Mouse (Mus musculus) hindbrain, postnatal 0 days (tissue): ENCODE results near the gene Pparg. TPM values are rescaled to one million over a fixed set of nuclear protein-coding genes. Genes with fewer than 3 reads are reported as not detected.

Experiments
- ATAC-seq: fragments of 200-750 bp; cut with Nextera tagmentation; 2 replicates; pipeline ENCODE4 v1.8.0; 2017; ENCODE audit warnings: mild to moderate bottlenecking, moderate TSS enrichment, moderate library complexity
- DNase-seq: peaks from one replicate; pipeline ENCODE4 v3.0.0-alpha.2; 2015; ENCODE audit warnings: low spot score
- H3K27ac ChIP-seq: fragments of 300-500 bp; sonication (generic); 2 replicates; pipeline ENCODE4 v1.5.1; 2014; ENCODE audit warnings: mild to moderate bottlenecking
- H3K27me3 ChIP-seq: fragments of 300-500 bp; sonication (generic); 2 replicates; pipeline ENCODE4 v1.6.1; 2014; ENCODE audit warnings: low read length, mixed read lengths; ENCODE audit not compliant: insufficient read depth
- H3K36me3 ChIP-seq: fragments of 300-500 bp; sonication (generic); 2 replicates; pipeline ENCODE4 v1.6.1; 2014; ENCODE audit warnings: low read length, mixed read lengths; ENCODE audit not compliant: insufficient read depth
- H3K4me1 ChIP-seq: fragments of 300-500 bp; sonication (generic); 2 replicates; pipeline ENCODE4 v1.6.1; 2014; ENCODE audit warnings: antibody characterized with exemption, low read length, mixed read lengths; ENCODE audit not compliant: insufficient read depth
- H3K4me2 ChIP-seq: fragments of 300-500 bp; sonication (generic); 2 replicates; pipeline ENCODE4 v1.6.1; 2014; ENCODE audit warnings: low read depth, mild to moderate bottlenecking, low read length, moderate library complexity, mixed read lengths
- H3K4me3 ChIP-seq: fragments of 300-500 bp; sonication (generic); 2 replicates; pipeline ENCODE4 v1.5.1; 2014; ENCODE audit warnings: low read length
- H3K9ac ChIP-seq: fragments of 300-500 bp; sonication (generic); replicated peaks from 2 replicates; pipeline ENCODE4 v1.6.1; 2014; ENCODE audit warnings: mild to moderate bottlenecking, low read length, moderate library complexity, mixed read lengths
- H3K9me3 ChIP-seq: fragments of 300-500 bp; sonication (generic); 2 replicates; pipeline ENCODE4 v1.6.1; 2016; ENCODE audit warnings: low read length, mixed read lengths
- CTCF ChIP-seq: IDR thresholded peaks from 2 replicates; pipeline ENCODE4 v1.5.1; 2016; ENCODE audit warnings: antibody characterized with exemption, control low read depth, low read depth
- WGBS: fragments of 180-500 bp; shearing (Covaris S2); extraction: QIAGEN DNeasy Blood & Tissue Kit; methylation state at CpG from one replicate; pipeline ENCODE4 v1.1.7; 2014; 5-methylcytosine and 5-hydroxymethylcytosine counted together
- polyA plus RNA-seq: library from polyadenylated mRNA; unstranded; fragments of >200 nt; fragmentation: Nextera tagmentation; extraction: Ambion mirVana; gene quantifications from 2 replicates; pipeline ENCODE4 v1.2.1, GENCODE M21; 2015
- total RNA-seq: library from RNA; depleted of rRNA; stranded (reverse); fragments of >200 nt; gene quantifications from 2 replicates; pipeline ENCODE4 v1.2.3, GENCODE M21; 2014

Pparg gene
- total and polyA plus RNA-seq, 2 experiments from 2014 or later, result 0.26 to 0.46 TPM

- TF ChIP-seq CTCF, result no peak
- no peak overlapping the region for H3K4me3 ChIP-seq
- H3K27me3 ChIP-seq, result no peaks in the 10 kb centered on the region
- no peaks in the 10 kb centered on the region for H3K36me3 ChIP-seq
- ATAC-seq (no peak), DNase-seq (no peak)
- H3K4me1 ChIP-seq, result no peaks in the 10 kb centered on the region
- no peak overlapping the region for H3K9ac ChIP-seq
- WGBS, result 91% methylated on average over 4 of the region's 4 CpGs
- H3K9me3 ChIP-seq, result no peaks in the 10 kb centered on the region
- H3K4me2 ChIP-seq, result no peak overlapping the region
- no peak overlapping the region for H3K27ac ChIP-seq
These were observed 41.1 kb upstream of the Pparg start for GRCm38 (mm10) chr6:115319686-115320085.

GRCm38 (mm10) chr6:115320927-115321714 lies 39.6 kb upstream of the Pparg start:
- ATAC-seq, result no peak
- Histone ChIP-seq H3K9ac (no peak overlapping the region), H3K4me3 (no peak overlapping the region), H3K27ac (no peak overlapping the region), H3K4me1 (no peaks in the 10 kb centered on the region), H3K36me3 (no peaks in the 10 kb centered on the region), H3K4me2 (no peak overlapping the region), H3K9me3 (no peaks in the 10 kb centered on the region), H3K27me3 (no peaks in the 10 kb centered on the region)
- TF ChIP-seq CTCF, result no peak
- 85% methylated on average over 8 of the region's 8 CpGs for whole genome bisulfite sequencing
- no peak for DNase-seq

GRCm38 (mm10) chr6:115321883-115322351 lies 38.8 kb upstream of the Pparg start:
- H3K4me1 ChIP-seq, result no peaks in the 10 kb centered on the region
- TF ChIP-seq CTCF, result no peak
- no peak overlapping the region for H3K9ac ChIP-seq
- WGBS, result 60% methylated on average over 6 of the region's 6 CpGs
- no peak overlapping the region for H3K4me3 ChIP-seq
- H3K36me3 ChIP-seq, result no peaks in the 10 kb centered on the region
- no peaks in the 10 kb centered on the region for H3K9me3 ChIP-seq
- no peak overlapping the region for H3K4me2 ChIP-seq
- no peak for ATAC-seq
- DNase-seq, result no peak
- no peaks in the 10 kb centered on the region for H3K27me3 ChIP-seq
- H3K27ac ChIP-seq, result no peak overlapping the region

GRCm38 (mm10) chr6:115322956-115323355 lies 37.8 kb upstream of the Pparg start:
- H3K4me1 ChIP-seq, result no peaks in the 10 kb centered on the region
- H3K36me3 ChIP-seq, result no peaks in the 10 kb centered on the region
- no peak overlapping the region for H3K27ac ChIP-seq
- no peaks in the 10 kb centered on the region for H3K9me3 ChIP-seq
- no peaks in the 10 kb centered on the region for H3K27me3 ChIP-seq
- H3K9ac ChIP-seq, result no peak overlapping the region
- DNase-seq (no peak), ATAC-seq (no peak)
- H3K4me2 ChIP-seq, result no peak overlapping the region
- no peak overlapping the region for H3K4me3 ChIP-seq
- 96% methylated on average over 5 of the region's 5 CpGs for WGBS
- TF ChIP-seq CTCF, result no peak

GRCm38 (mm10) chr6:115330964-115331363 lies 29.8 kb upstream of the Pparg start:
- H3K36me3 ChIP-seq, result no peaks in the 10 kb centered on the region
- ATAC-seq (no peak), DNase-seq (no peak)
- H3K27me3 ChIP-seq, result no peaks in the 10 kb centered on the region
- no peaks in the 10 kb centered on the region for H3K4me1 ChIP-seq
- no peaks in the 10 kb centered on the region for H3K9me3 ChIP-seq
- no peak overlapping the region for H3K4me2 ChIP-seq
- no peak overlapping the region for H3K4me3 ChIP-seq
- H3K27ac ChIP-seq, result no peak overlapping the region
- no peak overlapping the region for H3K9ac ChIP-seq
- TF ChIP-seq CTCF, result no peak

GRCm38 (mm10) chr6:115333099-115333694 lies 27.6 kb upstream of the Pparg start:
- Histone ChIP-seq H3K4me1 (no peaks in the 10 kb centered on the region), H3K36me3 (no peaks in the 10 kb centered on the region), H3K4me3 (no peak overlapping the region), H3K4me2 (no peak overlapping the region), H3K27ac (no peak overlapping the region), H3K27me3 (no peaks in the 10 kb centered on the region), H3K9me3 (no peaks in the 10 kb centered on the region), H3K9ac (no peak overlapping the region)
- TF ChIP-seq CTCF, result no peak
- DNase-seq (no peak), ATAC-seq (no peak)
- 55% methylated on average over 2 of the region's 2 CpGs for WGBS

- no peak for ATAC-seq
- TF ChIP-seq CTCF, result no peak
- H3K4me3 ChIP-seq, result no peak overlapping the region
- 50% methylated on average over 6 of the region's 6 CpGs for WGBS
- H3K9me3 ChIP-seq, result no peaks in the 10 kb centered on the region
- no peaks in the 10 kb centered on the region for H3K4me1 ChIP-seq
- no peaks in the 10 kb centered on the region for H3K36me3 ChIP-seq
- no peak overlapping the region for H3K4me2 ChIP-seq
- H3K9ac ChIP-seq, result no peak overlapping the region
- H3K27me3 ChIP-seq, result no peaks in the 10 kb centered on the region
- no peak for DNase-seq
- no peak overlapping the region for H3K27ac ChIP-seq
These were observed 25.2 kb upstream of the Pparg start for GRCm38 (mm10) chr6:115335536-115335935.
